Mouse (Mus musculus): ENCODE results near the gene Ube2e1.

GRCm38 (mm10) chr14:18373758-18374405 lies 42.2 kb upstream of the Ube2e1 start:
- TF ChIP-seq CTCF (IDR thresholded peaks at IDR 0.05; ENCODE audit: borderline replicate concordance, insufficient read depth, low read length) (no peak), POLR2A (IDR thresholded peaks at IDR 0.05; ENCODE audit: low read depth, low read length) (no peak)
